Mouse (Mus musculus) right cerebral cortex, adult 18-20 months (tissue): ENCODE data around the gene Mecr.

Experiments
- DNase-seq: peaks from one replicate; pipeline ENCODE4 v3.0.0; 2022; ENCODE audit warnings: mixed read lengths

The Mecr gene

GRCm38 (mm10) chr4:131836891-131837491 is 6.3 kb upstream of the Mecr start:
- no peak for DNase-seq

DNA sequence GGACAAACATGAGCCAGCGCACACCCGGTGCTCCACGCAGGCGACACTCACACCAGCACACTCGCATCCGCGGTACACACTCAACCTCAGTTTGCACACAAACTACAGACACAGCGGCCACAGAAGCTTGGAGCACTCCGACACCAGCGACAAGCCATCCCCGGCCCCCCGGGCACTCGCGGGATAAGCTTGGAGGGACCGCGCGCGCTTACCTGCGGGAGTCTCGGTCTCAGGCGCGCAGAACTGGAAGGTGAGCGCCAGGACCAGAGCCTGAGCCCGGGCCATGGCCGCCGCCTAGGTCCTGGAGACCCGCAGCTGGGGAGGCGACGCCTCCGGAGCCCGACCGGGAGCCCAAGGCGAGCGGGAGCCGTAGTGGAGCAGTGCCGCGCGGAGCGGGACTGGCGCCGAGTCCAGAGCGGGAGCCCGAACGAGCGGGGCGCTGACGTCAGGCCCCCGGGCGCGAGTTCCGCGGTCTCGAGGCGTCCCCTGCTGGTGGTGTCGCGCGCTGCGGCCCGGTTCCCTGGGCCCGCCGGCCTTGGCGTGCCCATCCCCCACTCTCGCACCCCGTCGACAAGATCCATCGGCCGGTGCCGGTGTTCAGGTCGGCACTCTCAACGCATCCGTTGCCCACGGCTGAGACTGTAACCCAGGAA is 5.3 kb upstream of the Mecr start, which contains the start of gene Ptpru:
Ptpru (minus strand) TSS at position 417 of the 653 bp plus-strand sequence.
- peak; percentile 85 for DNase-seq

- no peak for DNase-seq
Observed at GRCm38 (mm10) chr4:131845991-131846778, 2.9 kb downstream of the Mecr start.

DNA sequence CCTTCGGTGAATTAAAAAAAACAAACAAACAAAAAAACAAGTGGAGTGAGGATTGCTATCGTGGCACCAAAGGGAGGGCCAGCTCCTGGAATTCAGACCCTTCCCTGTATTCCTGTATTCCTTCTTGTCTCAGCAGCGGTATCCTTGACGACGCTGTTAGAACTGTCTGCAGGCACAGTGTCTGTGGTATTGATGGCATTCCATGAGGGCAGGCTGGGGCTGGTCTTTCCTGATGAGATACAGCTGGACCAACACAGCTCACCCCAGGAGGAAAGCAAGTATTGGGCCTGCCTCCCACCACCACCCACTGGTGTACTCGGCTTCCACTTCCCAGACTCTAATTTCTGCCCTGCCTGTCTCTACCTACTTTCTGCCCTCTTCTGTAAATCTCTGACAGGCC is 4.8 kb downstream of the Mecr start:
- DNase-seq = no peak

GRCm38 (mm10) chr4:131849986-131850638 is 6.8 kb downstream of the Mecr start:
- peak; percentile 59 for DNase-seq

- no peak for DNase-seq
Observed at GRCm38 (mm10) chr4:131854950-131855349, 11.7 kb downstream of the Mecr start.

DNA sequence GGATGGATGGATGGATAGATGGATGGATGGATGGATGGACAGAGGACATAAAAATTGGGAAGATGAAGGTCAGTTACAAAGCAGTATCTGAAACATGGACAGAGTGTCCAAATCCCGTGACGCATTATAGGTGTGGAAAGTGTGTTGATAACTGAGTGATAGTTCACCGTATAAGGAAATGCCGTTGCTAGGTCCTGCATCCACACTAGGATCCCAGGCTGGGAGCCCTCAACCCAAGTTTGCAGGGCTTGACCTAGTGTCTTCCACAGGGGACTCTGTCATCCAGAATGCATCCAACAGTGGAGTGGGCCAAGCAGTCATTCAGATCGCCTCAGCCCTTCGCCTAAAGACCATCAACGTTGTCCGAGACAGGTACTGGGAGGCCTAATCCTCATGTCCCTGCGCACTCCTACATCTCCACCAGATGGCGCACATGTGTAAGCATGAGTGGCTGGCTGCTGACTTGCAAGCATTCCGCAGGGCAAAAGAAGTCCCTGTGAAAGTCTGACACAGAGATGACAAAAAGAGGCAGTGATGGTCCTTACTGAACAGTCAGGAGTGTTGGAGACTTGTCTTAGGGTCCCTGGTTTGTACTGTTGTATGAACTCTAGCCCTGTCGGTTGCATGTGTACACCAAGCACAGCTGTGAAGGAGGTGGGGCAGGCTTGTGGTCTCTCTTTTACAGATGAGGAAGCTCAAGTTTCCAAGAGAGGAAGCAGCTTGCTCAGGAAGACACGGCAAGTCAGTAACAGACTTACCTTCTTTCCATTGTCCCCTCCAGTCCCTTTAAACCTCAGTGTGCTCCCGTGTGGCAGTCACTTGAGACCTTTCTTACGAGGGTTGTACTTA is 17.4 kb downstream of the Mecr start:
- peak; percentile 83 for DNase-seq

DNA sequence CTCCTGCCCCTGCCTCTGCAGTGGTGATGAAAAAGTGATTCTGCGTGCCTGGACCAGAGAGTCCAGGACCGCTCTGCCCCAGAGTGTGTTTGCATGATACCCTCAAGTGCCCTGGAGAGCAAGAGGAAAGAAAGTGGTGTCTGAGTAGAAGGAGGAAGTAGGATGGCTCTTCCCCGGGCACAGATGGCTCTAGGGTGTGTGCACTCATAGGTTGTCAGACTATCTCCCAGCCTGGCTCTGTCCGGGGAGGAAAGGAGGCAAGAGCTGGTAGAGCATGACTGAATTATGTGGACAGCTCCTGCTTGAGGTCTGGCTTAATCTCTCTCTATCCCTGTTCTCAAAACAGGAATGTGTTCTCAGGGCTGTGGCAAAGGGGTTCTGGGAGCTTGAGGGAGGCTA is 18.1 kb downstream of the Mecr start:
- no peak for DNase-seq

DNA sequence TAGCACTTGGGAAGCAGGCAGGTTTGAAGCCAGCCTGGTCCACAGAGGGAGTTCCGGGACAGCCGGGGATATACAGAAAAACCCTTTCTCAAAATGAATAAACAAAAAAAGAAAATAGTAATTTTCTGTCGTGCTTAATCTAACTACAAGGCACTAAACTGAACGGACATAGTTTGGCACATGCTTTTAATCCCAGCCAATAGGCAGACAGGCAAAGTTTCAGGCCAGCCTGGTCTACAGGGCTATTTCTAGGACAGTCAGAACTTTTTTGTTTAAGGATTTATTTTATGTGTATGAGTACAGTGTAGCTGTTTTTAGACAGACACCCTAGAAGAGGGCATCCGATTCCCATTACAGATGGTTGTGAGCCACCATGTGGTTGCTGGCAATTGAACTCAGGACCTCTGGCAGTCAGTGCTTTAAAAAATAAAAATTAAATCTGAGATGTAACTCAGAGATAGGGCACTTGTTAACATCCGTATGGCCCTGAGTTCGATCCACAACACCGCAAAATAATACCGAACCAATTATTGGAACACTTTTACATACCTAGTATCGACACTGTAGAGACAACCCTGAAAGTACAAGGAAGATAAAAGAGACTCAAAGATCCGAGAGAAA is 29.5 kb downstream of the Mecr start:
- no peak for DNase-seq

DNA sequence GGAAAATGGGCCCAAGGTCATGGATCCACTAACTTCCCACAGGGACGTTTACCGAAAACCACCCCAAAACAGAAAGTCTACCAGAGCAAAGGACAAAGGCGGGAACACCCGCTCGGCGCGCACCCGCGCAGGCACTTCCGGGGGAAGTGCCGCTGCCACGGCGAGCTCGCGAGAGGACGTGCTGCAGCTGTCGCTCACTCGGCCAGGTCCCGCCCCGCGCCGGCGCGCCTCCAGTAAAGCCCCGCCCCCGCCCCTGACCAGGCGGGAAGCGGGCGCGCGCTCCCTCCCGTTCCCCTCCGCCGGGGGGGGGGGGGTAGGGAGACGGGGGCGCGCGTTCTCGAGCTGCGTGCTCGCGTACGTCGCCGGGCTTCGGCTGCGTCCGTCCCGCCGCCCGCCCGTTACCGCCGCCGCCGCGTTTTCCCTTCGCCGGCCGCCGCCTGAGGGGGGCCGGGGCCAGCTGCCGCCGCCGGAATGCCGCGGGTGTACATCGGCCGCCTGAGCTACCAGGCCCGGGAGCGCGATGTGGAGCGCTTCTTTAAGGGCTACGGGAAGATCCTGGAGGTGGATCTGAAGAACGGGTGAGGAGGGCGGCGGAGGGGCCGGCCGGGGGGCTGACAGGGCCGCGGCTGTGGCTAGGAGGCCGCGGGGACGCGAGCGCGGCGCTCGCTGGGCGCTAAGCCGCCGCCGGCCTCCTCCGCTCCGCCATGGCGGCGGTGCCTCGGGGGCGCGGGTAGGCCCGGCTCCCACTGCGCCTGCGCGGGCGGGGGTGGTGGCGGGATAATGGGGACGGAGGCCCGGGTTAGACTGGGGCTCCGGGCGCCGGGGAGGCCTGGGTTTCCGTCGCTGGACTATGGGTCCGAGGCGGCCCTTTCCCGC is 30.3 kb downstream of the Mecr start, which contains the start of gene Srsf4:
Srsf4 (plus strand) TSS at position 325 of the 876 bp plus-strand sequence.
- DNase-seq = peak; percentile 95

- no peak for DNase-seq
Observed at GRCm38 (mm10) chr4:131874169-131874536, 30.9 kb downstream of the Mecr start.

DNA sequence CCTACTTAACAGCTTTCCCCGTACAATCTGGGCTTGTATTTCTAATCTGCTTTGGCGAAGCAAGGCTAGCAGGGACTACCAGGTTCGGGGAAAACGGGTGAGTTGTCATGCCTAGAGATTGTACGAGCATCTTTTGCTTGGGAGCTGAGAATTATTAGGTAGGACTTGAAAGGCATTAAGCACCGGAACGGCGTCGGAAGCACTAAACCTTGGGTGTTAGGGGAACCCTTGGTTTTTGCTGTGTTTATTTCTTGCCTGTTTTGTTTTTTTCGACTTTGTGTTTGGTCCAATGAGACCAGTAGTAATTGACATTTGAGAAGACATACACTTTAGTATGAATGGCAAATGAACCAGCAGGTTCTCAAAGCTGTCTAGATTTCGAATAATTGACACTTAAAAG is 31.3 kb downstream of the Mecr start:
- DNase-seq = no peak

- DNase-seq = no peak
Observed at GRCm38 (mm10) chr4:131875242-131875641, 32.0 kb downstream of the Mecr start.

DNA sequence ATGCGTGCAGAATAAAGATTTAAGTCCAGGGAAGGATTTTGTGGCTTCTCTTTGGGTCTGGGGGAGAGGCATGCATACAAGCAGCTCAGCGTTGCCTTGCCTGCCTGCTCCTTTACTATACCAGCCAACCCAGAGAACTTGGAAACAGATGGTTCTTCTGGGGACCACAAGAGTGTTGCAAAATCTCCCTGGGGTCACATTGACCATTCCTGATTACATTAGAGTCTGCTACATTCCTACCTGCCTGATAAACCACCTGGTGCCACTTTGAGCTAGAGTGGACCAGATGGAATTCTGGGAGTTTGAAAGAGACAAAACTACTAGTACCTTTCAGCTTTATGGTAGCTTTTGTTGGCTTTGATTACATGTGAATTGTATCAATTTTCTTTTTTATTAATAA is 33.6 kb downstream of the Mecr start:
- no peak for DNase-seq

- DNase-seq = no peak
Observed at GRCm38 (mm10) chr4:131879692-131880091, 36.4 kb downstream of the Mecr start.

- no peak for DNase-seq
Observed at GRCm38 (mm10) chr4:131881306-131881705, 38.0 kb downstream of the Mecr start.

- DNase-seq = no peak
Observed at GRCm38 (mm10) chr4:131883571-131883970, 40.3 kb downstream of the Mecr start.

- no peak for DNase-seq
Observed at GRCm38 (mm10) chr4:131885376-131885775, 42.1 kb downstream of the Mecr start.

- DNase-seq = no peak
Observed at GRCm38 (mm10) chr4:131888564-131888963, 45.3 kb downstream of the Mecr start.

DNA sequence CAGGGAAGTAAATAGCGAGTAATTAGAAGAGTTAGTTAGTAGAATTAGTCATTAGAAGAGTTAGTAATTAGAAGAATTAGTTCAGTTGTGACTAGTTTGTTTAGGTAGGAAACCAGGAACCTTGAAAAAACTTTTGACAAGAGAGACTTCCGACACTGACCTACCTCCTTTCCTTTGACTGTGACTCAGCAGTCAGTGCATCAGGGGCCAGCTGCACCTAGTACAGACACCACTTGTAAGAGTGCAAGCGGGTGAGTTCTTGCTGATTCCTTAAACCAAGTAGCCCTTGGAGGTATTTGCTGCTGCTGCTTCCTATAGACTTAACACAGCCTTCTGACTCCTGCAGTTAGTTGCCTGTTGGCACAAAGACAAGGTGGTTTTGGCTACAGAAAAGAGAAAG is 47.4 kb downstream of the Mecr start:
- no peak for DNase-seq

DNA sequence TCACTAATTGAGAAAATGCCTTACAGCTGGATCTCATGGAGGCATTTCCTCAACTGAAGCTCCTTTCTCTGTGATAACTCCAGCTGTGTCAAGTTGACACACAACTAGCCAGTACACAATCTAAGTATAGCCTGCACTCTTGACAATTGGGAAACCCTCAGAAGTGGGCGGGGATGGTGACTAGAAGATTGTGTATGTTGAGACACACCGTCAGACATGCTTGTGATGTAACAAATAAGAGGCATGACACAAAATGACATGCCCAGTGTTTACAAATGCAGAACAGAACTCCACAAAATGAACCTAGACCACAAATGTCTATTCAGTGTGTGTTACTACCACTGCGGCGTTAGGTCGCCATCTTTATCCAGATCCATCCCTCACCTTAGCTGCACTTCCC is 53.8 kb downstream of the Mecr start:
- DNase-seq = no peak
